Mouse (Mus musculus) telencephalon, adult 2 months (tissue): Measurements from ENCODE around the gene Gm6164.
"Not testable (repeated sequence)": the region's sequence is repeated elsewhere in the genome, so short reads cannot be mapped to it uniquely, and the experiment has no call there.

Source experiments
- DNase-seq: peaks from one replicate; pipeline ENCODE4 v3.0.0-alpha.2; 2011; ENCODE audit warnings: low read depth, low spot score

Gene Gm6164

DNA sequence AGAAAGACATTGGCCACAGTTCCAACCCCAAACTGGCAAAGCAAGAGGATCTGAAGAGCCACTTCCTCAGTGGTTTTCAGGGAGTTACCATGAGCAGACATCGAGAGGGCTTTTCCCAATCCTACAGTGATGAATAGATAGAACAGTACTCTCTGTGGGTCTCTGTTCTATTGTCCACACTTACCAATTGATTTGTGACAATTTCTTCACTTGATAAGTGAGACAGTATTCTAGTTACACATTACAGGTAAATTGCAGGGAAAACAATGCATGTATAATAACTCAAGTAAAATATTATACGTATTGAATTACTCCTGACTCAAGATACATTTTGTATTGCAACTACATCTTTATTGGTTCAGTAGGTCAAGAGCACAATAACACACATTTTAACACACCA, at the start of gene Gm6164:
Gm6164 (minus strand) TSS at position 101 of the 400 bp plus-strand sequence.
- DNase-seq = not testable (repeated sequence)

DNA sequence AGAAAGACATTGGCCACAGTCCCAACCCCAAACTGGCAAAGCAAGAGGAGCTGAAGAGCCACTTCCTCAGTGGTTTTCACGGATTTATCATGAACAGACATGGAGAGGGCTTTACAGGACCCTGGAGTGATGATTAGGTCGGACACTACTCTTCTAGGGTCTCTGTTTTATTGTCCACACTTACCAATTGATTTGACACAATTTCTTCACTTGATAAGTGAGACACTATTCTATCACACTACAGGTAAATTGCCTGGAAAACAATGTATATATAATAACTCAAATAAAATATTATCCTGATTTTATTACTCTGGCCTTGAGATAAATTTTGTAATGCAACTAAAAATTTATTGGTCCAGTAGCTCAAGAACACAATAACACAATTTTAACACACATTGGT, 28.3 kb upstream of the Gm6164 start, which contains the start of gene Gm4498:
Gm4498 (minus strand) TSS at position 101 of the 400 bp plus-strand sequence.
- DNase-seq = not testable (repeated sequence)

GRCm38 (mm10) chr7:20193410-20193809, 12.0 kb downstream of the Gm6164 start, which contains the start of gene Vmn1r95:
TSS of gene Vmn1r95 (plus strand) at chr7:20193710.
- not testable (repeated sequence) for DNase-seq

DNA sequence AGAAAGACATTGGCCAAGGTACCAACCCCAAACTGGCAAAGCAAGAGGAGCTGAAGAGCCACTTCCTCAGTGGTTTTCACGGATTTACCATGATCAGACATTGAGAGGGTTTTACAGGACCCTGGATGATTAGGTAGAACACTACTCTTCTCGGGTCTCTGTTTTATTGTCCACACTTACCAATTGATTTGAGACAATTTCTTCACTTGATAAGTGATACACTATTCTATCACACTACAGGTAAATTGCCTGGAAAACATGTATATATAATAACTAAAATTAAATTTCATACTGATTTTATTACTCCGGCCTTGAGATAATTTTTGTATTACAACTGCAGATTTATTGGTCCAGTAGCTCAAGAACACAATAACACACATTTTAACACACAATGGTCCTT, 37.1 kb downstream of the Gm6164 start, which contains the start of gene Vmn1r94:
Vmn1r94 (minus strand) TSS at position 101 of the 400 bp plus-strand sequence.
- DNase-seq = not testable (repeated sequence)
